Mouse (Mus musculus) embryo, embryonic 11 days (tissue): ENCODE measurements at regions not wholly inside any gene's neighbourhood (a gene's known extent, or its start where the extent isn't known, plus 50 kb on each side); places are given as distances from the start of the nearest gene placed in this dataset.
A peak's percentile ranks its signal among the peaks of the same experiment; 100 is the strongest.

Source experiments
- DNase-seq: peaks from one replicate; pipeline ENCODE4 v3.0.0-alpha.2; 2015

DNA sequence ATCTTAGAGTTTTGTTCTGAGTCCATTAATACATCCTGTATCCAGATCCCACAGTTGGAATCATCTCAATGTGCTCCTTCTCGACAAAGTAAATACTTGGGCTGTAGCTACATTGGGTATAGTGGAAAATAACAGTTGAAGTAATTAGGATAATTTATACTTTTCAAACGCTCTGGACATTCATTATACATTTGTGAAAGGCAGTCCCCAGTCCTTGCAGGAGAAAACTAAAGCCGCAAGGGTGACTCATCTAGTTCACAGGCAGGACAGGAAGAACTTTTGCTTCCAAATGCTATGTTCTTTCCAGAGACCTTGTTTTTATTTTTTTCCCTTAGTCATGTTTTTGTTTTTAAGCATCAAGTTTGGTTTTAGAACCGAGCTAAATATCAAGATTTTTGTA lies 218.8 kb downstream of the Gpr37 start:
- DNase-seq, result no peak

DNA sequence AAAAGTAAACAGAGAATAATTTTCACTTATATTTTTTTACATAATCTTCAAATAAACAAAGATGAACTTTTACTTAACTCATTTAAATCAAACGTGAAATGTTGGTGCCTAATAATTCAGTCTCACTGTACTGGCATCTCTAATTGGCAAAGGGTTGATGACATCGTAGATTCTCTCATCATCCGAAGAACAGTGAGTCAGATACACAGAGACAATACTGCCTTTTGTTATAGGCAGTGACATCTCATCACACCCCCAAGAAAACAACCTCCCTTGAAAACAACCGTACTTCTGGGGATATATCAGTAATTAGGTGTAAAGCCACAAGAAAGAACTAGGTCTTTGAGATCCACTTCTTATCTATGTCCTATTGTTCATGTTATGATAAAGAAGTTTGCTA lies 227.5 kb downstream of the Gpr37 start:
- no peak for DNase-seq

DNA sequence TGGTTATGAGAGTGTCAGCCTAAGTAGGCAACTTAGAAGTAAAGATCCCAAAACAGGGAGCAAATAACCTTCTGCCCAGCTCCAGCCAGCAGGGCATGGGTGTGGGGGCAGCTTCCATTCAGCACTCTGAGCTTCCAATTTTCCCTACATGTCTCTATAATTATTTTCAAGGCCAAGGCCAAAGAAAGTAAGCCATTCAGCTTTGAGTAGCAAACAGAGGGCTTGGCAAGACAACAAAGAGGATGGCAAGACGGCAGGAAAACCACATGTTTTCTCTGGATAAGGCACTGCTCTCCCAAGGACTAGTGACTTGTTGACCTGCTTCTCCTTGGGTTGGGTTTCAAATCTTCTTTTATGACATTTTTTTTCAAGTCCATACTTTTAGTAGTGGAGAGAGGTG lies 240.1 kb downstream of the Gpr37 start:
- DNase-seq, result no peak

DNA sequence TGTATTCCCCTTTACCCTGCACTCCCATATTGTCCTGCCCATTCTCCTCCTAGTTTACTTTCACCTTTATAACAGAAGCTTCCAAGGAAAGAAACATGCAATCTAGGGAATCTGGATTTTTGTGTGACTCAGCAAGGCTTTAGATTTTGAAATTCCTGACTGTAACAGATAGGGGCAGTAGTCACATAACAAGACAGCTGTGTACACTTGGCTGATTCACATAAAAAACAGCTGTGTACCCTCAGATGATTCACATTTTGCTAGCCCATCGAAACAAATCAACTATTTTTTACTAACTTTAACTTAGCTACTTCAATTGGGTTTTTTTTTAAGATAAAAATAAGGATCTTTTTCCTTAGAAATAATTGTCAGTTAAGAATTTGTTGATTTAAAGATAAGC lies 240.6 kb downstream of the Gpr37 start:
- no peak for DNase-seq

DNA sequence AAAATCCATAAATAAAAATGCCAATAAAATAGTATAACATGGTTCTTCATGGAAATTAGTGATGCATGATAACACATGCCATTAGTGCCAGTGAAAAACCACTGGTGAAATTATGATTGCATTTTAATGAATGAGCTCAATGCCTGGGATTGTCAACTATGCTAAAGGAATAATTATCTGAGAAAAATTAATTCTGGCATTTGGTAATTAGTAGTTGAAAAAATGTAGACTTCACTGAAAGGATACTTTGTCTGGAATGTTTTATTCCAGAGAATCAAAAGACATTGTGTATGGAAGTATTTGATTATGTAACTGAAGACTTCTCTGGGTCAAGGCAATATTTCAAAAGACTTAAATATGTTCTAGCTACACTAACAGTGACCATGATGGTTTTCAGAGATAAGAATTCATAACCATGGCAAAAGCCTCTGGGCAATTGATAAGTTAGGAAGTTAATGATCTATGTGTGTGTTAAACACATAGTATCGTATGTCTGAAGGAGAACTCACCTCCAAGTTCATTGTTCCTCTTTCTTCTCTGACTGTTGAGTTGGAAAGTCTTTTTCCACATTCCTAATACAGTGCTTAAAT lies 245.1 kb downstream of the Gpr37 start:
- no peak for DNase-seq

DNA sequence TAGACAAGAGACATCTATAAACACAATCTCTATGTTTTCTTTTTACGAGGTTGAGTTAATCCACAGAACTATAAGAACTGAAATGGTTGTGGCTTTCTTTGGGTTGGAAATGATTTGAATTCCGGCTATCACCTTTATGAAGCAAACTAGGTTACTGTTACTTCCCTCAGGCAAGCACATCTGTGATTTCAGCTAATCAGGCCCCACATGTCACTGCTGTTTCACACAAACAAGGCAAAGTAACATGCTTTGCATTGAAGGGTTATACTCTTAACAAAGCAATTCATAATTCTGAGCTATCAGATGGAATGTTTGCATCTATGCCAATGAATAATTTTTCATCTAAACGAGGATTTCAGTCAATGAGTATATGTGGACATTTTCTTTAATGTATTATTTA lies 246.4 kb downstream of the Gpr37 start:
- no peak for DNase-seq

DNA sequence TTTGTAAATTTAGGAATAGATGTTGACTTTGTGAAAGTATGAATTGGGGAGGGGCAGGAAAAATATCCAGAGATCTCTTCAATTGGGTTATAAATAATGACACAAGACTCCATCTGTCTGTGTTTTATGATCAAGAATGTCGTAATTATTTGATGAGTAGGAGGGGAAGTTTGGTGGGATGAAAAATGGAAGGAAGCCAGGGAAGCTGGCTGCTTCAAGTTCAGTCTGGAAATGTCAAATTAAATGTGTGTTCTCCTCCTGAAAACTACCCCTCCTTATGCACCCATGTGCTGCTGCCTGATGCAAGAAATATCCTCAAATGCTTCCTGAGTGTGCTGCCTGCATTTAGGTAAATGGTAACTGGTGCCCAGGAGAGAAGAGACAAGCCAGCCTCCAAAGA lies 246.8 kb downstream of the Gpr37 start:
- no peak for DNase-seq

DNA sequence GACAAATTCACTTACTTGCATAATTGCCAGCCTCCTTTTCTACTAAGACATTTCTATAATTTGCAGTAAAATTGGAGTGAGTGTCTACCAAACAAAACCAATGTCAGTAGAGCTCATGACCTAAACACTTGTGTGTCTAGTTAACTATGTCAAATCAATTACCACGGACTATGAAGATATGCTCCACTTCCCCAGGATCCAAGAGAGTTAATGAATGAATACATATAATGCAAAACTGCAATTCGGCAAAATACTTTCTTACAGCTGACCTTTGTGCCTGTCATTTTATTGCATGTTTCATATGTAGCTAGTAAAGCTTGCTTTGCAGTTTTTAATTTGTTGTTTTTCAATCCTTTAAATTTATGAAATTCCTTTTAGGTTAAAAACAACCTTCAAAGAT lies 248.4 kb downstream of the Gpr37 start:
- DNase-seq, result no peak

DNA sequence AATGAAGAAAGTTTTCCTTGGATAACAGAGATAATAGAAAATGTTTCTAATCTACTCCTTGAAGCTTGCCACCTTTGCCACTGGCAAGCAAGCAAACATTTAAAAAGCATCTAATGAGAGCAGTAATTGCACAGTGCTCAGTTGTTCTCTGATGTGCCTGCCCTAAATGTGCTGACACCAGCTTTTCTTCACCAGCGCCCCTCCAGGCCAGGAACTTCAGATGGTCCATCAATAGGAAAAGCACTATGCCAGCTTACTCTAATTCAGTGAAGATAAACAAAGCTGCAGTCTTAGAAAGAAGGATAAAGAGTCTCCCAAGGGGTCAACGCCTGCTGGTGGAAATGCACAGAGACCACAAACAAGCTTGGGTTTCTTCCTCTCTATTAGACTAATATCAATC lies 252.7 kb downstream of the Gpr37 start:
- DNase-seq, result peak; percentile 2

DNA sequence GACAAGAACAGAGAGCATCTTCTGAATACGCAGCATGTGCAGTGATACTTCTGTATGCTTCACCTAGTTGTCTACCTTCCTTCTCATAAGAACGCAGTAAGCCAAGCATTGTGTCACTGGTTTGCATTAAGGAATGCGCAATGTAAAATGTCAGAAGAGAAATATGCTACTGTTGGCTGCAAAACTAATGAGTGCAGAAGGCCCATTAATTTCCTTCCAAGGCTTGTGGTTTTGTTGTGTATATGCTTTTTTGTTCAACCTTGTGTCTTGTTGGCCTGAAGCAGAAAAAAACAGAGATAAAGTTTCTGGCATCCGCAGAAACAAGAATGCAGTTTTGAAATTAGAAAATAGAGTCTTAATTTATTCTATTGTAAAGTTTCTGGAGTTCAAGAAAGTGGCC lies 261.5 kb downstream of the Gpr37 start:
- no peak for DNase-seq

DNA sequence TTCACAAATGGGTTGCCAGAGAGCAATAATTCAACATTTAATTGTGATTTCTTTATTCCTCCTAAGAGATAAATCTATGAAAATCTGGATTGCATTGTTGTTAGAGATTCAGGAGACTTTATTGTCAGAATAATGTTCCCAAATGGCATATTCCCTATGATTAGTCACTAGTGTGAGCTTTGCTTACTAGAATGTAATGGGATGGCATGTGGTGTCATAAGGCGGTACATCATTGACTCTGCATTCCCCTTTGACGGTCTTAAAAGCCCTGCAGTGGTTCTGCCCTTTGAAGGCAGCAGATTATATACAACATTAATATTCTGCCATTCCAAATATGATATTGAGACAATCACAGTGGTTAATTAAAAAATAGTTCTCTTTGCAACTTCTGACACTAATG lies 271.7 kb downstream of the Gpr37 start:
- DNase-seq, result no peak

DNA sequence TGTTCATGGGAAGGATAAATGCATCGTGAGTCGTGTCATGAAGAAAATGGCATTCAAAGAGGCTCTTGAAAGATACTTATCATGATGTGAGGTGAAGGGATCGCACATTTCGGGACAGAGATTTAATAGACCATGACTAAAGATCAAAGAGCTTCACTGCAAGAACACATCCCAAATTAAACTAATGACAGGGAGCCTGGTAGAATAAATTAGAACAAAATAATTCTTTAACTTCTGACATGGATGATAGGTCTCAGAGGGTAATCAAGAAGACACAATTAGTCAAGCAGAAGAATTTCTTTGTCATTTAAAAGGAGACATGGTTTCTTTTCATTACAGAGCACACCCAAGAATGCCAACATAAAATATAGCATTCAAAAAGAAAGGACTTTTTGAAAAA lies 300.7 kb downstream of the Gpr37 start:
- DNase-seq, result no peak
